Mouse (Mus musculus) spleen, adult 12 weeks (tissue): ENCODE measurements around the gene Gja1.
"Not testable (repeated sequence)": the region's sequence is repeated elsewhere in the genome, so short reads cannot be mapped to it uniquely, and the experiment has no call there.

Experiments used
- DNase-seq: peaks from one replicate; pipeline ENCODE4 v3.0.0; 2022; ENCODE audit warnings: low spot score

The Gja1 gene

GRCm38 (mm10) chr10:56377097-56377965 lies at the start of gene Gja1:
Gja1 (plus strand) TSS chr10:56377330.
- DNase-seq = no peak

DNA sequence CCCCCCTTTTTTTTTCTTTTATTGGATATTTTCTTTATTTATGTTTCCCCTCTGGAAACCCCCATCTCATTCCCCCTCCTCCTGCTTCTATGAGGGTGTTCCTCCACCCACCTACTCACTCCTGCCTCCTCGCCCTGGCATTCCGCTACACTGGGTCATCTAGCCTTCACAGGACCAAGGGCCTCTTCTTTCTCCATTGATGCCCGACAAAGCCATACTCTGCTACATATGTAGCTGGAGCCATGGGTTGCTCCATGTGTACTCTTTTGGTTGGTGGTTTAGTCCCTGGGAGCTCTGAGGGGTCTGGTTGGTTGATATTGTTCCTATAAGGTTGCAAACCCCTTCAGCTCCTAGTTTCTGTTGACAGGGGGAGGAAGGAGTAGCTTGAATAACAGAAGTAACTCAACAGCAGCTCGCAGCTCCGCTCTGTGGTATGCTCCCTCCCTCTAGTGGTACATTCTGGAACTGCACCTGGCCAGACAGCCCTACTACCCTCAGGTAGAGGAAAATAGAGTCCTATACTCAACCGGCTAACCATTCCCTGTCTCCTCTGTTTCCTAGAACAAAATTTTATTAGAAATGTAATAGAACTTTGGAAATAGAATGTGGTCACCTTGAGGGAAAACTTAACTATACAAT lies 38.2 kb upstream of the Gja1 start:
- peak; percentile 35 for DNase-seq

- DNase-seq = no peak
These were observed 16.7 kb upstream of the Gja1 start for GRCm38 (mm10) chr10:56360472-56360871.

- DNase-seq = peak; percentile 7
These were observed 8.1 kb upstream of the Gja1 start for GRCm38 (mm10) chr10:56369073-56369472.

- no peak for DNase-seq
These were observed 4.0 kb upstream of the Gja1 start for GRCm38 (mm10) chr10:56373021-56373720.

DNA sequence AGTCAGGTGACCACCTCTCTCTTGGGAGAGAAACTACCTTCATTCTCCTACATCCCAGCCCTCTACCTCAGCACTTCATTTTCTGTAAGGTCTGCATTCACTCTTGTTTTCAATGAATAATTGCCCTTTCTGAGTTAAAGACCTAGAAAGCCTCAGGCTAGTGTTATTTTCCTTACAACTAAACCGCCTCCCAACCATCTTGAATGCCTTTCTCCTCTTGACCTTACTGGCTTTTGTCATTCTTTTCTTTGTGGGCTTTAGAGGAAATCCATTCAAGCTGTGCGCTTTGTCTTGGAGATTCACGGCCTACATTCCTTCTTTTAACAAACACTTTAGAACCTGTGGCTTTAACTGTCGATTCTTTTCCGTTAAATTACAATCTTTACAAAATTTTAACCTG lies 3.0 kb upstream of the Gja1 start:
- no peak for DNase-seq

DNA sequence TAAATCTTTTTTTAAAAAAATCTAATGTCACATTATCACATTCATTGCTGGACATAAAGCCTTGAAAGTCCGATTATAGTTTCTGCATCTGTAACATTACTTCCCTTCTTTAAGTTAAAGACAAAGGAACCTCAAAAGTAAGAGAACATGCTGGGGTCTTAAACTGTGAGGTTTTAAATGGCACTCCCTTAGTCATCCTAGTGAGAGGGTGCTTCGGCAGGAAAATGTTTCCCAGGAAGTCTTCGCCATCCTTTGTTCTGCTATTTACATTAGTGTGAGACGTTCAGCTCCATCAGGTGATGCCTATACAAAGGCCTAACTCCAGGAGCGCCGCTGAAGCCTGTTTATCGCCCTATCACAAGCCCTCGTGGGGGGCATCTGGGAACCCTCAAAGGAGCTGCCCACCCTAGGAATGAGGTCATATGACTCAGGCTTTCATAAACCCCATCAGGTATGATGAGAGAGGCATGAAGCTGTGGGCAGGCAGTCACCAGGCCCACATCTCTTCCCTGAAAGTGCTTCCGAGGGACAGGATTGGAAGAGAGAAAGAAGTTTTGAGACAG lies 1.1 kb upstream of the Gja1 start:
- DNase-seq = no peak

GRCm38 (mm10) chr10:56377966-56378647 lies 977 bp downstream of the Gja1 start:
- DNase-seq = no peak

DNA sequence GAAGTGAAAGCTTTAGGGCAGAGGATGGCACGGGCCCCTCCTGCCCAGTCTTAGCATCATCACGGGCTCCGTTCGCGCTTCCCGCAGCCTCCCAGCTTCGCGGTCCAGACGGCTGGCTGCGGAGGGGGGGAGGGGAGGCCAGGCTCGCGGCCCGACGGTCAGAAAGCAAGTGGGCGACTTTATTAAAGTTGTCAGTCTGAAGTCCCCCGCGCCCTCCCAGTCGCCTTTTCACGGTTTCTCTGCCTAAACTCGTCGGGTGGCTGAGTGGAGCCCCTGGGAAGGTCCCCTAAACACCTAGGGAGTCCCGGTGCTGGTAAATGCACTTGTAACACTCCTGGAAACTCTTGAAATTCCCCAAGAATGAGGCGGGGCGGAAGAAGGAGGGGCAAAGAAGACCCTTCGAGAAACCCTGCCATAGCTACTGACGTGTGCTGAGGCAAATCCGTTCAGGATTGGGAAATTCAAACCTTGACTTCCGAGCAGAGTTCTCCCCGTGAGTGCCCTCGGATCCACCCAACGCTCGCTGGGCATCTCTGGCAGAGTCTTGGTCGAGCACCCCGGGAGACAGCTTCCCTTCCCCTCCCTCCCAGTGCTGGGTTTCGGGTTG lies 1.6 kb downstream of the Gja1 start:
- DNase-seq = no peak

DNA sequence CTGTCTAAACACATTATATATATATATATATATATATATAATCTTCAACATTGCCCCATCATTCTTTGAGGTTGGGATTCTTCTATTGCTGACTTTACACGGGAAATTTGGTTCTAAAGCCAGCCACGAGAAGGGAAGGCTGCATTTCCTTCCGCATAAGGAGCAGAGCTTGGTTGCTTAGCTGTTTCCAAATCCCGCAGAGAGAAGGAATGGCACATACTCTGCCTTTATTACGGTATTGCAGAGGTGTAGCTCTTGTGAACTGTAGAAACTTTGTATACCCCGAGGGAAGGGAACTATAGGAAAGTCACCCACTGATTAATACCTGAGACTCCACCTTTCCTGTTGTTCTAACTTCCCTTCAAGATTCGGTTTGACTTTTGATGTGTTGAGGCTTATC lies 2.6 kb downstream of the Gja1 start:
- DNase-seq = no peak

DNA sequence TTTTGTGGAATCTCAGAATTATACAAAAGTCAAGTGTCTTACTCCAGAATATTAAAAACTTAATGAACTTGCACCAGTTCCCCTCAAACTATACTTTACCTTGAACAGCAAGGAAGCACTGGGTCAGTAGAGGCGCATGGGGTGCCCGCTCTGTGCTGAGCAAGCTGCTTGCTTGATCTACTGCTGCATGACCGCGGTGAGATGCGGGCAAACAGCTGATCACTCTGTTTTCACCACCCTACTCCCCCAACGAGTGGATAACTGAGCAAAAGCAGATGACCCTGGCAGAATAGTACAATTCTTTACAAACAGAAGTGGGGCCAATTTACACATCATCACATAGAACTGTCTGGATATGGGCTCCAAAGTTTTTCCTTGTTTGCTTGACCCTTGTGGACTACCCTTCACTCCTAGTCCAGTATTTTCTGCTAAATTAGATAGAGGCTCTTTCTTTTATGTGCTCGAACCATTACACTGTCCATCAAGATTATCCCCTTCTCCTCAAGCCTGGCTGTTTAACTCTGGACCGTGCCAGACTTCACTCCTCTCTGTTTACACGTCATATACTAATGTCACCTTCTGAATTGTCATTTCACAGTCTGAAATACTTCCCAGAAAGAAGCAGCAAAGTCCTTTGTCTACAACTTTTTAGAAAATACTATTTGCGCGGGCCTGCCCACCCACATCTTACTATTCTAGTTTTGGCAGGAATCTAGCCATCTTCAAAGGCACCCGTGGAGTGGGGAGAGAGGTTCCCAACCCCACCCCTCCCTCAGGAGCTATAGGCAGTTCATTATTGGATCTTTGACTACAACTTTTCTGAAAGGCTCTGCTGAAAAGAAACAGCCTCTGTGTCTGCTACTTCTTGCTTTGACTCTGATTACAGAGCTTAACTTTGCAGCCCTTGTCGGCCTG lies 8.3 kb downstream of the Gja1 start:
- no peak for DNase-seq

DNA sequence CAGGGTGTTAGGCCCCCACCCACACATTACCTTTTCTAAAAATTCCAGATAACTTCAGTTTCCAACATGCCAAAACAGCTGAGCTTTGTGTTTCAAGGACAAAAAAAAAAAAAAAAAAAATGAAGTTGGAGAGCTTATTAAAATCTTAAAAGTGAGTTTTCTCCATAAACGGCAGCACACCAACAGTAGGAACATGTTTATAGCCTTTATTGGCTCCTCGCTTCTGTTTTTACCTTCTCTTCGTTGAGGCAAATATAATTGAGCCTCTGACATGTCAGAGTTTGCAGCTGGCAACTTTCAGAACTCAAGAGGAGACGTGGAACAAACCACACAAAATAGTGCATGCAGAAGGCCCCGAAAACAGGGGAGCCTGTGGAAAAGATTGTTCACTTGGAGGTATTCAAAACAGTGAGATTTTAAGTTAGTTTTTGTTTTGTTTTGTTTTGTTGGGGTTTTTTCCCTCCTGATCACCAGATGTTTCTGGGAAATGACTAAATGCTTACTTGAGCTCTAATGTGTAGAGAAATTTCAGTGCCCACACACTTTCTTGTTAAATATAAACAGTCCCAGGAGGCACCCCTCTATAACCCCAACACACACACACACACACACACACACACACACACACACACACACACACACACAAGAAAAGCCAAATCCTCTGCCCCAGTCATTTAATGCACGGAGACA lies 16.1 kb downstream of the Gja1 start:
- no peak for DNase-seq

DNA sequence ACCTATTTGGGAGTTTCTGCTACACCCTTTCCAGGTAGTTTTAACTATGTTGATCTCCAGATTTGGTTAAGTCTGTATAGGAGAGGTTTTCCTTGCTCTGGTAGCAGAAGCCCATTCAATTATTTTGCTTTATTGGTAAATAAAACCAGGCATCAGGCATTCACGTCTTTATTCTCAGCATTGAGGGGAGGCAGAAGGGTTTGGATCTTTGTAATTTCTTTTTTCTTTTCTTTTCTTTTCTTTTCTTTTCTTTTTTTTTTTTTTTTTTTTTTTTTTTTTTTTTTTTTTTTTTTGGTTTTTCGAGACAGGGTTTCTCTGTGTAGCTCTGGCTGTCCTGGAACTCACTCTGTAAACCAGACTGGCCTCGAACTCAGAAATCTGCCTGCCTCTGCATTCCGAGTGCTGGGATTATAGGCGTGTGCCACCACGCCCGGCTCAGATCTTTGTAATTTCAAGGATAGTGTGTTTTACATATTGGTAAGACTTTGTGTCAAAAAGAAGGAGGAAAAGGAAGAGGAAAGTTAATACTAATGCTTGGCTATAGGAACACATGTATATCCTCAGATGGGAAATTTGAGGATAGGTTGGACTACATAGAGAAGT lies 16.8 kb downstream of the Gja1 start:
- DNase-seq = not testable (repeated sequence)

DNA sequence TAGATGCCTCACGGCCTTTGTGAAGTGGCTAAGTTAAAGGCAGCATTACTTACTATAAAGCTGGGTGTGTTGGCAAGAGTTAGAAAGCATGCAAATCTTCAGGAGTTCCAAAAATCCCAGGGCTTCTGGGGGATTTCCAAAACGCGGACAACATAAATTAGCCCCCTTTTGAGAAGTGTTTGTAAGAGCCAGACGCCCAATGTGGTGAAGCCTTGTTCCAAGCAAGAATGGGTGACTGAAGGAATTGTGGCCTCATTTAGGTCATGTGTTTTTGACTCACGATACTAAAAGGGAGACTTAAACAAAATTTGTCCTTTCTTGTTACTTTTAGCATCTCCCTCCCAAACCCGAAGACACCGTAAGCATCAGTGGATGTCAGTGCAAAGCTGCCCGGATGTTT lies 20.7 kb downstream of the Gja1 start:
- DNase-seq = no peak

DNA sequence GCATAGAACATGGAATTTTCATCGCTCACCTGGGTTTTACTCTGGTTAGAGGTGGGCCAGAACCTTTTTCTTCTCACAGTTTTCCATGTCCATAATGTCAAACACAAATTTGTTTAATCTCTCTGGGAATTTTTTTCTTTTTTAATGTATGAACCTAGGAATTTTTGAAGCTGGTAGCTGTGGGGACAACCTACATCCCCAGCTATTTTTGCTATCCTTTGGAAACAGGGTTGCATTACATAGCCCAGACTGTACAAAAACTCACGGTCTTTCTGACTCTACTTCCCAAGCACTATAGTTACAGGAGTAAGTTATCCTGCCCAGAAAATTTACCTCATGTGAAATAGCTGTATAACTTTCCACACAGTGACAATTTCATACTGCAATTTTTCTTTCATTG lies 21.2 kb downstream of the Gja1 start:
- no peak for DNase-seq

GRCm38 (mm10) chr10:56401396-56401795 lies 24.3 kb downstream of the Gja1 start:
- DNase-seq = not testable (repeated sequence)

DNA sequence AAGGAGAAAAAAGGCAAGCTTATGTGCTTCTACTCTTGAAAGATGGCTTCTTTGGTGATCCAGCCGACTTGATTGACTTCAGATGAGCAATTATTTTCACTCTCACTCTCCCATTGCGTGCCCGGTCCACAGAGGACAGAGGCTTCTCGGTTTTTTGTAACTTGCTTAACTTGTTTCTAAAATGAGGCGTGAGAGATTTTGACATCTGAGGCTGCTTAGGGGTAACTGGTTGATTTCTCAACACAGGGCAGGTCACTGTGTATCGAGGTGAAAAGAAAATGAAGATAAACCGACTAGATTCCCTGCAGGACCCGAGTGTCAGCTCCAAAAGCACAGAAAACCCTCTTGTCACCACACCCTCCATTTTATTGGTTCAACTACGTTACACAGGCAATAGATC lies 28.8 kb downstream of the Gja1 start:
- DNase-seq = no peak

DNA sequence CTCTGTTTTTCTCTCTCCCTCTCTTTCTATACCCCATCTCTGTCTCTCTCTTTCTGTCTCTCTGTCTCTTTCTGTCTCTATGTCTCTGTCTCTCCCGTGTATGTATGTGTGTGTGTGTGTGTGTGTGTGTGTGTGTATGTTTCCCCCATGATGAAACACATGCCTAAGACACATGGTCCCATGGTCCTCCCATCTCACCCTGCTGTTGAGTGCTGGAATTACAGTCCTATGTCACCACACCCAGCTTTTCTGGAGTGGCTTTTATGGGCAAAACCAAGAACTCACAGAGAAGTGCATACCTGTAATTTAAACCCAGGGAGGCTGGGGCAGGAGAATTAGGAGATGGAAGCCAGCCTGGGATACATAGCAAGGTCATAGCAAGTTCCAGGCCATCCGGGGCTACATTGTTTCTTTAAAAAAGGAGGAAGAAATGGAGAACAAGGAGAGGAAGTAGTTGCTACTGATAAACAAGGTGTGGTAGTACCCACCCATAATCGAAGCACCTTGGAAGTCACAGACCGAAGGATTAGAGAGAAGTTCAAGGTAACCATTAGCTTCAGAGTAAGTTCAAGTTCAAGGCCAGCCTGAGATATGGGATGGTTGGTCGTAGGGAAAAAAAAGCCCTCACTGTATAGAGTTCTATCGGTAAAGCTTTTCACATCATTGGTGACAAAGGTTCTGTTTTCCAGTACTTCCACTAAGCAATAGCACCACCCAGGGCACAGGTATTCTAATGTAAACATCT lies 29.4 kb downstream of the Gja1 start:
- DNase-seq = no peak
